Mouse (Mus musculus): ENCODE data around the gene Adora1.

Adora1 gene

DNA sequence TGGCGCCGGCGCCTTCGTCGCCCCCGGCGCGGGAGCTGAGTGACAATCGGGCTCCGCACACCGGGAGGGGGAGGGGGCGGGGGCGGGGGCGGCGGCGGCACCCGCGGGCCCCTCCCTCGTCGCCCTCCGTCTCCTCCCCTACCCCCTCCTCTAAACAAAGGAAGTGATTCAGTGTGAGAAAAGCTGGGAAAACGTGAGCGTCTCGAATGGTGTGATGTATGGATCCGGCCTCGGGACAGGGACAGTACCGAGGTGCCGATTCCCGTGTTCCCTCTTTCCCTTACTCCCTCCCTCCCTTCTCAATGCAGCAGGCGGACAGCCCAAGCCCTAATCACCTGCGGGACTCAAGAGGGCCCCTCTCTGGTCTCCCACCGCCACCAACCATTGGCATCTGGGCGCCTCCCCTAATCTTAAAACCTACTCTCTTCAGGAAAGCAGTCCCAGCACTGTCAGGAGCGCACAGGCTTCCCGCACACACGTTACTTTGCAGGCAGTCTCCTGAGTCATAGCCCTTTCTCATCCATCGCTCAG is at the start of gene Adora1:
Gene Adora1 (minus strand): TSS at position 41 of the 531 bp plus-strand sequence.
- TF ChIP-seq GATA4 (IDR thresholded peaks at IDR 0.05; ENCODE audit: insufficient replicate concordance, low read length) = no peak

DNA sequence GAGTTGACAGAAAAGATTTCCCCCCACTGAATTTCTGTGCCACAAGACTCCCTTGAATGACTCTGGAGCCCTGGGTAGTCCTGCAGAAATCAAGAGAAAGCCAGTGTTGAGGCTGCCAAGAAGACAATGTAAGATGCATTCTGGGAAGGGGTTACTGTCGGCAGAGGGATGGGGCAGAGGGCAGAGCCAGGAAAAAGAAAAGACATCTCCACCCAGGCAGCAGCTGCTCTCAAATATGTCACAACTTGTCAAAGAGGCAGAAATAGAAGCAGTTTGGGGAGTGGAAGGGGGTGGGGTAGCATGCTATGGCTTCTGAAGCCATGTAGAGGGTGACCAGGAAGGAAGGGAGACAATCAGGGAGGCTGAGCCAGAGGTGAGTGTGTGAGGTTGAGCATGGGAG is 47.9 kb upstream of the Adora1 start:
- no peak for TF ChIP-seq GATA4 (IDR thresholded peaks at IDR 0.05; ENCODE audit: insufficient replicate concordance, low read length)

GRCm38 (mm10) chr1:134282342-134282741 is 47.1 kb upstream of the Adora1 start:
- TF ChIP-seq GATA4 (IDR thresholded peaks at IDR 0.05; ENCODE audit: insufficient replicate concordance, low read length) = no peak

GRCm38 (mm10) chr1:134281563-134281962 is 46.3 kb upstream of the Adora1 start:
- no peak for TF ChIP-seq GATA4 (IDR thresholded peaks at IDR 0.05; ENCODE audit: insufficient replicate concordance, low read length)

GRCm38 (mm10) chr1:134280174-134280573 is 44.9 kb upstream of the Adora1 start:
- no peak for TF ChIP-seq GATA4 (IDR thresholded peaks at IDR 0.05; ENCODE audit: insufficient replicate concordance, low read length)

GRCm38 (mm10) chr1:134276823-134277222 is 41.6 kb upstream of the Adora1 start:
- no peak for TF ChIP-seq GATA4 (IDR thresholded peaks at IDR 0.05; ENCODE audit: insufficient replicate concordance, low read length)

GRCm38 (mm10) chr1:134275616-134276464 is 40.6 kb upstream of the Adora1 start:
- TF ChIP-seq GATA4 (IDR thresholded peaks at IDR 0.05; ENCODE audit: insufficient replicate concordance, low read length) = no peak

- TF ChIP-seq GATA4 (IDR thresholded peaks at IDR 0.05; ENCODE audit: insufficient replicate concordance, low read length) = no peak
Measured at GRCm38 (mm10) chr1:134274483-134274920, 39.3 kb upstream of the Adora1 start.

GRCm38 (mm10) chr1:134273493-134274395 is 38.5 kb upstream of the Adora1 start:
- TF ChIP-seq GATA4 (IDR thresholded peaks at IDR 0.05; ENCODE audit: insufficient replicate concordance, low read length) = no peak

GRCm38 (mm10) chr1:134272754-134273250 is 37.6 kb upstream of the Adora1 start:
- no peak for TF ChIP-seq GATA4 (IDR thresholded peaks at IDR 0.05; ENCODE audit: insufficient replicate concordance, low read length)

- no peak for TF ChIP-seq GATA4 (IDR thresholded peaks at IDR 0.05; ENCODE audit: insufficient replicate concordance, low read length)
Measured at GRCm38 (mm10) chr1:134270026-134270425, 34.8 kb upstream of the Adora1 start.

GRCm38 (mm10) chr1:134265797-134266196 is 30.6 kb upstream of the Adora1 start:
- TF ChIP-seq GATA4 (IDR thresholded peaks at IDR 0.05; ENCODE audit: insufficient replicate concordance, low read length) = no peak

- TF ChIP-seq GATA4 (IDR thresholded peaks at IDR 0.05; ENCODE audit: insufficient replicate concordance, low read length) = no peak
Measured at GRCm38 (mm10) chr1:134264341-134264740, 29.1 kb upstream of the Adora1 start.

GRCm38 (mm10) chr1:134246590-134246989 is 11.4 kb upstream of the Adora1 start:
- no peak for TF ChIP-seq GATA4 (IDR thresholded peaks at IDR 0.05; ENCODE audit: insufficient replicate concordance, low read length)

GRCm38 (mm10) chr1:134245004-134245717 is 9.9 kb upstream of the Adora1 start:
- no peak for TF ChIP-seq GATA4 (IDR thresholded peaks at IDR 0.05; ENCODE audit: insufficient replicate concordance, low read length)
